Mouse (Mus musculus): ENCODE data around the gene Psmb11. TPM values are rescaled to one million over a fixed set of nuclear protein-coding genes. Genes with fewer than 3 reads are reported as not detected.
A peak's percentile ranks its signal among the peaks of the same experiment; 100 is the strongest.

Psmb11 gene
- polyA plus RNA-seq, 1 experiment from 2014 or later = not detected

DNA sequence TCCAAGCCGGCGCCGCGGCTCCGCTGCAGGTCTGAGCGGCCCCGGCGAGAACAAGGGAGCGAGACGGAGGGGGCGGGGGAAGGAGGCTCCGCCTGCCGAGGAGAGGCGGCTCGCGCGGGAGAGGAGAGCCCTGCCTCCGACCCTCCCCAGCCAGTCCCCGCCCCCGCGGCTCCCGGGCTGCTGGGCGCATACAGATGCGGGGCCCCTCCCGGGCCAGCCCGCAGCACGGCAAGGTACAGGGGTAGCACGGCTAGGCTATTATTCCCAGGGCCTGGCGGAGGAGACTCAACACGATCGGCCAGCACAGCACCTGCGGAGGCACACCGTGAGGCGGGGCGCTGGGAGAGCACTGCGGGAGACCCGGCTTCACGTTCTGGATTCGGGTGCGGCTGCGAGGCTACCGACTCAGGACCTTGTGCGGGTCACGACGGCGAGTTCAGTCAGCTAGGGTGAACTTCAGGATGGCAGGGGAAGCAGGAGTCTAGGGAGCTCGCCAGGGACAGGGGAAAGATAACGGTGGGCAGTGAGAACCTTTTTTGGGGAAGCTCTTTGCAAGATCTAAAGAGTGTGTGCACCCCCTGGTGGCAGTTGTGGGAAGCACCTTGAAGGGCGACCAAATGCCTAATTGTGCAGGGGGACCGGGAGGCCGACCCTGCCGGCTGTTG is 20.2 kb downstream of the Psmb11 start, which contains the start of gene Cdh24:
Gene Cdh24, minus strand, starts transcription at position 60 of the 665 bp plus-strand sequence.
- Histone ChIP-seq H3K27ac (no peak within 1 kb of the TSS), H3K4me3 (ENCODE audit: inconsistent target) (peak within 1 kb of the TSS; percentile 21), H3K79me2 (ENCODE audit: inconsistent target) (no peaks in the 10 kb centered on the region), H3K36me3 (ENCODE audit: inconsistent target) (peaks cover 38% of the 10 kb centered on the region)
- 1% methylated on average over 33 of the region's 52 CpGs for WGBS (ENCODE audit: missing documents)

GRCm38 (mm10) chr14:54642224-54642944 is 21.2 kb downstream of the Psmb11 start:
- WGBS (ENCODE audit: missing documents) = 96% methylated on average over 21 of the region's 25 CpGs
- Histone ChIP-seq H3K4me3 (ENCODE audit: inconsistent target) (no peak overlapping the region), H3K79me2 (ENCODE audit: inconsistent target) (no peaks in the 10 kb centered on the region), H3K36me3 (ENCODE audit: inconsistent target) (peaks cover 42% of the 10 kb centered on the region), H3K27ac (no peak overlapping the region)

DNA sequence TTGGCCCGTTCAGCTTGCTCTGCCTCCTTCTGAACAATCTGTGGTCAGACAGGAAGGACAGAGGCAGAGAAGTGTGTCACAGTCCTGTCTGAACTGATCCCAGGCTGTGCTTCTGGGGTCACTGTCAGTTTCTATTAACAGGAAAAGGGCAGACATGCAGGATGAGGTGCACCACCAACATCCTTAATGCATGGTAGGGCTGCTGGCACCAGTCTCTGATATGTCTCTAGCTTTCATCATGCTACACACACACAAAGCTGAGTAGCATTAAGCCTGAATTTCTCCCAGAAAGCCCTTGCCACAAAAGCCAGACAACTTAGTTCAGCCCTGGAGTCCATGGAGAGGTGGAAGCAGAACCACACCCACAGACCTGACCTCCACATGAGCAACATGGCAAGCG is 21.8 kb downstream of the Psmb11 start:
- H3K36me3 ChIP-seq (ENCODE audit: inconsistent target) = peaks cover 44% of the 10 kb centered on the region
- no peak overlapping the region for H3K4me3 ChIP-seq (ENCODE audit: inconsistent target)
- no peak overlapping the region for H3K27ac ChIP-seq
- no peaks in the 10 kb centered on the region for H3K79me2 ChIP-seq (ENCODE audit: inconsistent target)
- WGBS (ENCODE audit: missing documents) = 89% methylated on average over 2 of the region's 2 CpGs

- Histone ChIP-seq H3K79me2 (ENCODE audit: inconsistent target) (peaks cover 11% of the 10 kb centered on the region), H3K36me3 (ENCODE audit: inconsistent target) (peaks cover 57% of the 10 kb centered on the region), H3K27ac (no peak overlapping the region), H3K4me3 (ENCODE audit: inconsistent target) (no peak overlapping the region)
- WGBS (ENCODE audit: missing documents) = 92% methylated on average over 9 of the region's 9 CpGs
These were observed 23.1 kb downstream of the Psmb11 start for GRCm38 (mm10) chr14:54644294-54644693.

DNA sequence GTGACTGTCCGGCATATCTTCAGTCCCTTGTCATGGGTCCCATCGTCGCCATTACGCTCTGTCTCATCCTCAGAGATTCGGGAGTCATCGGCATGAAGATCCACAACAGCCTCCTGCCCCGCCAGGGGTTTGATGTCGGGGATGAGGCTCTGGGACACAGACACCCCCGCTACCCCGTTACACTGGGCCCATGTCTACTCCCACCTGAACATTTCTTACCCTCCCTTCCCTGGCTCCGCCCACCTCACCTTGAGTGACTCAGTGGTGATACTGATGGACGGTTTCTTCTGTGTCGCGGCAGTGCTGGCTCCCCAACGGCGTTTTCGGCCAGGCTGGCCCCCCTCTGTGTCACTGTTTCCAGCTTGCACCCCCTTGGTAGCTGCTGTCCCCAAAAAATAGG is 25.2 kb downstream of the Psmb11 start:
- 97% methylated on average over 17 of the region's 17 CpGs for WGBS (ENCODE audit: missing documents)
- Histone ChIP-seq H3K36me3 (ENCODE audit: inconsistent target) (peaks cover 74% of the 10 kb centered on the region), H3K4me3 (ENCODE audit: inconsistent target) (no peak overlapping the region), H3K27ac (no peak overlapping the region), H3K79me2 (ENCODE audit: inconsistent target) (peaks cover 28% of the 10 kb centered on the region)

GRCm38 (mm10) chr14:54646898-54647636 is 25.8 kb downstream of the Psmb11 start:
- Histone ChIP-seq H3K79me2 (ENCODE audit: inconsistent target) (peaks cover 30% of the 10 kb centered on the region), H3K27ac (no peak overlapping the region), H3K4me3 (ENCODE audit: inconsistent target) (no peak overlapping the region), H3K36me3 (ENCODE audit: inconsistent target) (peaks cover 74% of the 10 kb centered on the region)
- 95% methylated on average over 8 of the region's 8 CpGs for WGBS (ENCODE audit: missing documents)

DNA sequence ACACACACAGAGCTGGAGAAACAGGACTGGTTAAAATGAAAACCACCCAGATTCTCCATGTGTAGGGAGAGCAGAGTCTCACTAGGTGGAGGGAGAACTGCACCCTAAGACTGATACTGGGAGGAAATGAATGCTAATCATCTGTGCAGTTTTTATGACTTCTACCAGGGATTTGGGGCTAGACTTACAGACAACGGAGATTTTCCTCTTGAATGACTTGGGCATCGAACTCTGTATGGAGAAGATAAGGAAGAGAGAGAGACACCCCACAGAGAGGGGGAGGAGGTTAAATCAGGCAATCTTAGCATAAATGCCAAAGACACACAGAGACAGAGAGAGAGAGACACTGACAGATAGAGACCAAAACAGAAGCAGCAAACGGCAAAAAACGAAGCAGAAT is 26.7 kb downstream of the Psmb11 start:
- 95% methylated on average over 4 of the region's 4 CpGs for WGBS (ENCODE audit: missing documents)
- peaks cover 39% of the 10 kb centered on the region for H3K79me2 ChIP-seq (ENCODE audit: inconsistent target)
- H3K36me3 ChIP-seq (ENCODE audit: inconsistent target) = peaks cover 69% of the 10 kb centered on the region
- no peak overlapping the region for H3K27ac ChIP-seq
- no peak overlapping the region for H3K4me3 ChIP-seq (ENCODE audit: inconsistent target)

DNA sequence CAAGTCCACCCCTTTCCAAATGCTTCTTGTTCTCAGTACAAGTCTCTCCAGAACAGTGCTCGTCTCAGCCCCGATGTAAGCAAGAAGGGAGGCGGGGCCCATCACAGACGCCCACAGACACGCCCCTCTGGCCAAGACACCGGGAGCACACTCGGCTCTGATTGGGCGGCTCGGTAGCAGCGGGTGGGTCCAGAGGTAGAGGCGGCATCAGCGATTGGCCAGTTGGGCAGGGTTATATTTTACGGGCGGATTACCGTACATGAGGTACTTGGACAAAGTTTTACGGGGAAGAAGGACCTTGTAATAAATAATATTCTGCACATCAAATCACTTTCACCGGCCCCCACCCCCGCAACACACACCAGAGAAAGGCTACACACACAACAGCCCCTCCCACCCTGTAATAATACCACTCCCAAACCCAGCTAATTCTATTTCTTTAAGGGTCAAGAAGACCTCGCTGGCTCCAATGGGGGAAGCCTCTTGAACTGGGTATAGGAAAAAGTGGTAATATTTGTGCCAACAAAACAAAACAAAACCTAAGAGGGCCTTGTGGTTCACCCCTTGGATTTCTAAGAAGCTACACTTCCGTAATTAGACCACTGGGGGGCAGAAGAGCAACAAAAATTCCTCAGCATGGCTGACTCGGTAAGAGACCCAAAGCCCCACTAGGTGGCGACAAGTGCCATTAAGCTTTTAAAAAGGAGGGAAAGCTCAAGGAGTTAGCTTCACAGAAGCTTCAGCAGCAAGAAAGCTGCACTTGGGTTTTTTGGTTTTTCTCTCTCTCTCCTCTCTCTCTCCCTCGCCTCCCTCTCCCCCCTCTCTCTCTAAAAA is 29.6 kb downstream of the Psmb11 start:
- Histone ChIP-seq H3K27ac (no peak overlapping the region), H3K79me2 (ENCODE audit: inconsistent target) (peaks cover 48% of the 10 kb centered on the region), H3K36me3 (ENCODE audit: inconsistent target) (peaks cover 47% of the 10 kb centered on the region), H3K4me3 (ENCODE audit: inconsistent target) (no peak overlapping the region)
- 58% methylated on average over 16 of the region's 23 CpGs for WGBS (ENCODE audit: missing documents)

DNA sequence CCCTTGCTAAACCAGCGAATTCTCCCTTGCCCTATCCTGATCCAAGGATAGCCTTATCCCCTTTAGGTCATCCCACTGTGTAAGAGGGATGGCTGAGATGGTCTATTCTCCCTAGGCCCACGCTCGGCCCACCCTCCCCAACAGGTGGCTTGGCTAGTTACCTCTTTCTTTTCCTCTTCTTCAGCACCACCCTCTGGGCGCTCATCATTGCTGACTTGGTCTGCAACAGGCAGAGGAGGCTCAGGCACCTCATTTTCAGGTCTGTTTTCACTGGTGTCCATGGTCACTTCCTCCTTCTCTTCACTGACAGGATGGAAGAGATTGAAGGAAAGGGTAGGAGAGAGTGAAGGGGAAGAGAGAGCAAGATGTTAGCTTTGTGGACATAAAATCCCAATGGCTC is 30.3 kb downstream of the Psmb11 start:
- no peak overlapping the region for H3K4me3 ChIP-seq (ENCODE audit: inconsistent target)
- WGBS (ENCODE audit: missing documents) = 79% methylated on average over 4 of the region's 4 CpGs
- peaks cover 48% of the 10 kb centered on the region for H3K79me2 ChIP-seq (ENCODE audit: inconsistent target)
- peaks cover 46% of the 10 kb centered on the region for H3K36me3 ChIP-seq (ENCODE audit: inconsistent target)
- no peak overlapping the region for H3K27ac ChIP-seq

- Histone ChIP-seq H3K27ac (peak overlapping the region; percentile 72), H3K79me2 (ENCODE audit: inconsistent target) (peaks cover 48% of the 10 kb centered on the region), H3K36me3 (ENCODE audit: inconsistent target) (peaks cover 55% of the 10 kb centered on the region), H3K4me3 (ENCODE audit: inconsistent target) (peak overlapping the region; percentile 93)
- WGBS (ENCODE audit: missing documents) = 5% methylated on average over 7 of the region's 7 CpGs
These were observed 31.6 kb downstream of the Psmb11 start for GRCm38 (mm10) chr14:54652787-54653186.

DNA sequence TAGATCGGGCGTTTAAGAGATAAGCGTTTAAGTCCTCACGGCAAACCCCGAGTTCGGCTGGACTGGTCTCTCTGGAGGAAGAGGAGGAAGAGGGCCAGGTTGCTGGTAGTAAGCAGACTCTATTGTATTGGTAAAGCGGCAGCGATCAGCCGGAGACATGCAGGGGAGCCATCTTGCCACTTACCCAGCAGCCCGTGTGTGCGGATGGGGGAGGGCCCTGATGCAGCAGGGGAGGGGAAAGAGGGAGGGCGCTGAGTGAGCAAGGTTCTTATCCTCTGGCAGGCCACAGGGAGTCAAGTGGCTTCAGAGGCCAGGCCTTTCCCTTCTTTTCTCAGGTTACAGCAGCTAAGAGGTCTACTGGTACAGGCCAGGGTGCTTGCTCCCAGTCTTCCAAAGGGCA is 32.3 kb downstream of the Psmb11 start:
- Histone ChIP-seq H3K4me3 (ENCODE audit: inconsistent target) (peak overlapping the region; percentile 93), H3K79me2 (ENCODE audit: inconsistent target) (peaks cover 45% of the 10 kb centered on the region), H3K36me3 (ENCODE audit: inconsistent target) (peaks cover 55% of the 10 kb centered on the region), H3K27ac (peak overlapping the region; percentile 72)
- WGBS (ENCODE audit: missing documents) = 1% methylated on average over 12 of the region's 12 CpGs

DNA sequence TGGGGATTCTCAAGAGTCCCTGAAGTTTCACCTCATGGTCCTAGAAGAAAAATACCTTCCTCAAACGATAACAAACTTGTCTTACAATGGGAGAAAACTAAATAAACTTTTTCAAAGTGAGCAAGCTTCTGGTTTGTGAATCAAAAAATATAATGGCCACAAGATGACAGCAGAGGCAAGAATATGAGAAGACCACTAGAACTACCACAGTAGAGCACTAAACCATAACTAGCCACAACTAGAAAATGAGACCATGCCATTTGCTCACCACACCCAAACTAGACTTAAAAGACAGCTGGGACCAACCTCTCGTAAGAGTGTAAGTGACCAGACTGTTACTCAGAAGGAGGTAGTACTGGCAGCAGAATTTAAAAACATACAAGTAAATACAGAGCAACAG is 38.8 kb downstream of the Psmb11 start:
- WGBS (ENCODE audit: missing documents) = 96% methylated on average over 2 of the region's 2 CpGs

DNA sequence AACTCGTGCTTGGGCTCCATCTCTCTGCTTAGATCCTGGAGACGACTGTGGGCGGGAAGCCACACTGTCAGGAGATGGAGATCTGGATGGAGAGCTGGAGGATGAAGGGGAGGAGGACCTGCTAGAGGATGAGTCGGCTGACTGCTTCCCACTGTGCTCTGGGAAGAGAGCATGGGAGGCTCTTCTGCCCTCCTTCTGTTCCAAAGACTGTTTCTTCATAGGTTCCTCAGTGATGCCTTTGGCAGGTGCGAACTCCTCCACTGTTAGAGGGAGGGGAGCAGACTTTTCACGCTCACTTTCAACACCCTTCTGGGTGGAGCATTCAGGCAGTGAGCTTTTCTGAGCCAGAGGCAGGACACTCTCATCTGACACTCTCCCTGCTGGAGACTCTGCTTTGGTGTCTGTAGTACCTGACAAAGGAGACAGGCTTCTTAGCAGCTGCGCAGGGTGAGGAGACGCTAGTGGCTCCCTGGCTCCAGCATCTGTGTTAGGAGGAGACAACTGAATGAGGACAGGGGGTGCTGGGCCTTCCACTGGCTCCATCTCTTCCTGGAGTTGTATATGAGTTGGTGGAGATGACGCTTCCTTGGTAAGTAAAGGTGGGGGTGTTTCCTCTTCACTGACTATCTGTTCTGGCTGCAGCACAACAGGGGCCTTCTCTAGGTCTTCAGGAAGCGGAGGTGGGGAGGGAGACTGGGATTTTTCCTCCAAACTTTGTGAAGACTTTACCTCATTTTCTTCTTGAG is 43.4 kb downstream of the Psmb11 start:
- Histone ChIP-seq H3K36me3 (ENCODE audit: inconsistent target) (peaks cover 82% of the 10 kb centered on the region), H3K4me3 (ENCODE audit: inconsistent target) (no peak overlapping the region), H3K79me2 (ENCODE audit: inconsistent target) (peaks cover 18% of the 10 kb centered on the region; the same call in 1 of the 2 replicates), H3K27ac (no peak overlapping the region)
- WGBS (ENCODE audit: missing documents) = 94% methylated on average over 10 of the region's 10 CpGs

More for the DNA sequence above, 38.8 kb downstream of the Psmb11 start:
- Histone ChIP-seq H3K79me2 (ENCODE audit: inconsistent target) (no peaks in the 10 kb centered on the region; the same call in 1 of the 2 replicates), H3K4me3 (ENCODE audit: inconsistent target) (no peak overlapping the region), H3K36me3 (ENCODE audit: inconsistent target) (peaks cover 94% of the 10 kb centered on the region), H3K27ac (no peak overlapping the region)

All from macrophage (primary cell).